Mouse (Mus musculus) gastrocnemius, adult 8-10 months (tissue): ENCODE measurements at regions not wholly inside any gene's neighbourhood (a gene's known extent, or its start where the extent isn't known, plus 50 kb on each side); places are given as distances from the start of the nearest gene placed in this dataset.

ENCODE experiments used
- DNase-seq, 2 experiments: peaks; one replicate each; pipeline ENCODE4 v3.0.0; 2022; ENCODE audit warnings: low spot score in 2 of 2

- DNase-seq = no peak
Measured at GRCm38 (mm10) chr1:137571190-137571904, 604.2 kb downstream of the Ptprc start.

GRCm38 (mm10) chr1:137567526-137567925 is 607.3 kb upstream of the Nr5a2 start:
- no peak for DNase-seq

- DNase-seq = no peak
Measured at GRCm38 (mm10) chr1:137565573-137566048, 605.4 kb upstream of the Nr5a2 start.

- DNase-seq = no peak
Measured at GRCm38 (mm10) chr1:137561686-137562085, 601.4 kb upstream of the Nr5a2 start.

- no peak for DNase-seq
Measured at GRCm38 (mm10) chr1:137560389-137561268, 600.4 kb upstream of the Nr5a2 start.

GRCm38 (mm10) chr1:137549659-137550058 is 589.4 kb upstream of the Nr5a2 start:
- DNase-seq = no peak

DNA sequence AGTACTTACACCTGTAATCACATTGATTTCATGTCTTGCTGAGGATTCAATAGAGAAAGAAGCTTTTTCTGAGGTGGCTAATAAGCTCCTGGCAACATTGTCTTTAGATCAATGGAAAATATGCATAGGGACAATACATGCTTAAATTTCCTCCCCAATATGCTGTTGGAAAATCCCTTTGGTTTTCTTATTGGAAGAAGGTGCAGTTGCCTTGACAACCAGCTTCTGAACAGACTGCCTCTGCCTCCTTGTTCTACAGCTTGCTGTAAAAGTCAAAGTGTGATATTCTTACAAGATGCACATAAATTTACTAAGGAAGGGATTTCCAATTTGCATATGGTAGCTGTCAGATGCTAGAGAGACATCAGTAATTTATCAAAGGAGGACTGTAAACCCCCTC is 585.4 kb upstream of the Nr5a2 start:
- DNase-seq = no peak

- no peak for DNase-seq
Measured at GRCm38 (mm10) chr1:137543828-137544227, 583.6 kb upstream of the Nr5a2 start.

GRCm38 (mm10) chr1:137541453-137541852 is 581.2 kb upstream of the Nr5a2 start:
- DNase-seq = no peak

- DNase-seq = no peak
Measured at GRCm38 (mm10) chr1:137539424-137540116, 579.3 kb upstream of the Nr5a2 start.

GRCm38 (mm10) chr1:137514750-137515149 is 554.5 kb upstream of the Nr5a2 start:
- DNase-seq = no peak

- DNase-seq = no peak
Measured at GRCm38 (mm10) chr1:137503704-137504422, 543.6 kb upstream of the Nr5a2 start.

DNA sequence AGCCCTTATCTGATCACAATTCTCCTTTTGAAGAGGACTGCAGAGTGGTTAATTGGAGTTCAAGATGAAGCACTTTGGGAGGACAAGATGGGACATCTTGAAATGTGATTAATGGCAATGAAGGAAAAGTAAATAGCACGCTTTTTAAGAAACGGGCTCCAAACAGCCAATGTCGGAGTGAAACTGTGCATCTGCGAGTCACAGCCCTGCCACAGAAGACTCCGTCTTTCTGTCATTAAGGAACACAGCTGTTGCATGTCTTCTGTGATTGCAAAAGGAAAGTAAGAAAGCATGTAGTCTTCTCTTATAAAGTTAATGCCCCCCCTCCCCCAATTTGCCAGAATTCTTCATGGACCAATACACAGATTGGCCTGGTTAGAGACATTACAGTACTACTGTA is 528.0 kb upstream of the Nr5a2 start:
- no peak for DNase-seq

DNA sequence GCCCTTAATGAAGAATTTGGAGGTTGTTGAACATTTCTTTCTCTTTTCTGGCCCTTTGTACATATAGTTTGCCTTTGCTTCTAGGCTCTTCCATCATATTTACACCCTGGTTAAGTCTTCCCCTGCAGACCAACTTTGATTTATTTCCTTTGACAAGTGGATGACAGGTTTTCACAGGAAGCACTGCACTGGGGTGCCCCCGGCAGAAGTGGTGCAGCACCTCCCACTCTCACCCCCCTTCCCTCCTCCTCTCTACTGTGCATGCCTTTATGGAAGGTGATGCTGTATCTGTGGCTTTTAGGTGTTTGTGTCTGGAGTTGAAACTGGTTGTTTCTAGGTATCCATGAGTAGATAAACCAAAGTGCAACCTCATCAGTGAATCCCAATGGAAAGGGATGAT is 518.2 kb upstream of the Nr5a2 start:
- DNase-seq = no peak

DNA sequence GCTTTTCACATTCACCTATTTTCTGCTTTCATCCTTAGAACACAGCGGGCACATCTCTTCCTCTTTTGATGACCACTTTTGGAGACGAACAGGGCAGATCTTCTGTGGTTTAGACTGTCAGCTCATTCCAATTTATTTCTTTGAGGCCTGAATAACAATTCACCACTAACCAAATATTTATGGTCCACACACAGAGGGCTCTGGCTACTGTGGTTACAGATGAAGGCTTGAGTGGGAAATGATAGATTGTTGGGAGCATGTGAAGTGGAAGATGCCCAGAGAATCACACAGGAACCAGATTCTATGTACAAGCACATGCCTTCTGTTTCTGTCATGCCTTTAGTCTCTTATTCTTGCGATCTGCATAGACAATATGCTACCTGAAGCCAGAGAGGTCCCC is 517.0 kb upstream of the Nr5a2 start:
- DNase-seq = no peak

DNA sequence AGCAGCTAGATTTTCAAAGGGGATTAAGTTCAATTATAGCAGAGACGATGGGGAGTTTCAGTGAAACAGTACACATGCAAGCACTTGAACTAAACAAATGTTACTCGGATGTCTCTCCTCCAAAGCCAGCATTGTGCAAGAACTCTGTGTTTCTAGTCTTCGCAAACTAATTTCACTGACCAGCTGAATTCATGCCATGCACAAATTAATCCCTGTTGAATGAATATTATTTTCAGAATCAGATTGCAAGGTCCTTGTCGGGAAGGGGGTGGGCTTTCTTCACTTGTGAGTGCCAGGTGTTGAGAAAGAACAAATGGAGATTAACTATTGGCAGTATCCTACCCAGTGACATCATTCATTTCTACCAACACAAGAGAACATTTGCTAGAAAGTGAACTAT is 514.6 kb upstream of the Nr5a2 start:
- no peak for DNase-seq

DNA sequence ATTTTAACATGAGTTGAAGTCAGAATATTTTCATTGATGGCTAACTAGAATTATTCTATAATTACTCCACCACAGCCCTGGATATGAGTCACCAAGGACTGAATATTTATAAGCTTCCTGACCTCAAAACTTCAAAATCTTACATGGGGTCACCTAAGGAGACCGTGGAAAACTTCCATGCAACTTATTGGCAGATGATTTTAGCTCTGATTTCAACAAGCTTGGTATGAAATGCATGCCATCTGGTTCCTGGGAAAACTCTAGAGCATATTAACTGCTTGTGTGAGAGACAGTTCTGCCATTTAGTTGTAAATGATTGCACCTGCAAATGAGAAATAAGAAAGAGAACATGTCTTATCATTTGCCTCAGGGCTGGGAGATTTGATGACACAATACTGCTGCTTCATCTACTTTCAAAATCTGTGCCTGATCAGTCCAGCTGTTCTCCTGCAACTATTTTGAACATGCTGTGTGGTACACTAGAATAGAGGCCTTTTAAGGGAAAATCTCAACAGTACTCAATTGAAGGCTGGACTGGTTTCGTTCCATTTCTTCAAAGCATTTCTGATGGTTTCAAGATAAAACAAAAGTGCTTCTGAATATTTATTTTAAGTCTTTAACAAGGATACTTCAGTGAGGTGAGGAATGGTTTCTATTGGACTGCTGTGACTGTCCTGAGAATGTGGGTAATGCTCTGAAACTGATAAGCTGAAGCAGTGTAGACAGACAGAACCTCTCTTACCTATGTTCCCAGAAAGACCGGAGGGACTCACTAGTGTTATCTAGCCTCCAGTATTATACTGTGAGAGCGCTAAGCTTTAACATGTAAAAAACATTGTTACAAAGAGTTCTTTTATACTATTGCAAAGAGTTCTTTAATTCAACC is 513.8 kb upstream of the Nr5a2 start:
- DNase-seq = no peak

DNA sequence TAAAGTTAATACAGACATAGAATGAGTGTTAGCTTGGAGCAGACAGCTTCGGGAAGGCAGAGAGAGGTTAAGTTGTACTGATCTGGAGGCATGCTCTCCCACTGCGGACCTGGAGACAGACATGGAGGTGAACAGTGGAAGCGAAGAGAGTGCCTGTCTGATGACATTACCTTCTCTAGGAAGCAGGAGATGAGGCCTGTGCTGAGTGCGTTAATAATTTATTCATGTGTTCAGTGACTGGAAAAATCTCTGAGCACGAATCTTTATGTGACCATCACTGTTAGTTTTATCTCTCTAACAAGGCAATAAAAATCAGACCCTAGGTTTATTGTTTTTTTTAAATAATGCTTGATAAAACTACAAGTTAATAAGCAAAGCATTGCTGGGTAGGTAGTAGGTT is 504.7 kb upstream of the Nr5a2 start:
- no peak for DNase-seq

DNA sequence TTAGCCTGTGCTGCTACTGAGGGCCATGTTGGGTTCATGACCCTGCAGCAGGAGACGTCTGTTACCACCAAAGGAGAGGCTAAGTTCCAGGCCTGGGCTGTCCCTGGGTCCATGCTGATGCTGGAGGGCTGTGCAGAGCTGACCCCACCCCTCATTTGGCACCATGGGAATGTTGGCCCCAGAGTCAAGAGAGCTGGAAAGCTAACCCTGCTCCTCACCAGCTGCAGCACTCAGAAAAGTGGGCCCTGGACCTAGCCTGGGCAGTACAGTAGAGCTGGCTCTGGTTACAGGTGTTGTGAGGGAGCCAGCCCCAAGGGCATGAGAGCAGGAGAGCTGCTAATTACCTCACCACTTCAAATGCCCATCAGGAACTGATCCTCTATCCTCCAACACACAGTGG is 500.9 kb upstream of the Nr5a2 start:
- no peak for DNase-seq

DNA sequence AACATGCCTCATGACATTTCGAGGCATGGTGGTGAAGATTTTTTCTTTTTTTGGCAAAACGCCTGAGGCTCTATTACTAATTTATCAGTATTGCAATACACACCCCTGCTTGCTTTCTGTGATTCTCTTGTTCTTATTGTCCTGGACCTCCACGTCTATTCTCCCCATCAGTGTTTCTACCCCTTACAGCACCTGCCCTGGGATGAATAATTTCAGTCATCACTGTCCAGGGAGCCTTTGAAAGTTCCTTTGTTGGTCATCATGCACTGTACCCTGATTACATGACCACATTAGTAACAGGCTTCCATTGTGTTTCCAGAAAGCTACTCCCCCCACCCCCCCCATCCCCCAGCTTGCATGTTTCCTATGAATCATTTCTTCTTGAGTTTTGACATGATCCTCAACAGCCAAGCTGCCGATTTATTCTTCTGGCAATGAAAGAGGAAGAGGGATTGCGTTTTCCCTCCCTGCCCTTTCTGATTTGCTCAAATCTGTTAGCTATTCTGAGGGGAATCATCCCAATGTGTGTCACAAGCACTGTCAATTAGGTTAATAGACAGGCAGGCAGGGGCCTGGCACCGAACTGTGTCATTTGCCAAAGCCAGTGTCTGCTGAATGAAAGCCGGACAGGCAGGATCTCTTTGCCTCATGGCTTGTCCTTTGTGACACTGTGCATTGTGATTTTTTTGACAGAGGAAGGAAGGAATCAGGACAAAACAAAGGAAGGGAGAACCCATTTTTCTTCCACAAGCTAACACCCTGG is 493.4 kb upstream of the Nr5a2 start:
- no peak for DNase-seq
